Mouse (Mus musculus) embryonic facial prominence, embryonic 10.5 days (tissue): ENCODE results near the gene Prom1. TPM values are rescaled to one million over a fixed set of nuclear protein-coding genes. Genes with fewer than 3 reads are reported as not detected.
A peak's percentile ranks its signal among the peaks of the same experiment; 100 is the strongest.

ENCODE experiments used
- DNase-seq: peaks from one replicate; pipeline ENCODE4 v3.0.0-alpha.2; 2017; ENCODE audit warnings: low spot score
- H3K27ac ChIP-seq: fragments of 300-500 bp; sonication (generic); replicated peaks from 2 replicates; pipeline ENCODE4 v1.5.1; 2016; ENCODE audit warnings: mild to moderate bottlenecking
- H3K27me3 ChIP-seq: fragments of 300-500 bp; sonication (generic); replicated peaks from 2 replicates; pipeline ENCODE4 v1.6.1; 2016; ENCODE audit warnings: low read depth, mild to moderate bottlenecking; ENCODE audit not compliant: poor library complexity, severe bottlenecking
- H3K36me3 ChIP-seq: fragments of 300-500 bp; sonication (generic); replicated peaks from 2 replicates; pipeline ENCODE4 v1.6.1; 2016; ENCODE audit warnings: mild to moderate bottlenecking, moderate library complexity
- H3K4me1 ChIP-seq: fragments of 300-500 bp; sonication (generic); 2 replicates; pipeline ENCODE4 v1.6.1; 2016
- H3K4me3 ChIP-seq: fragments of 300-500 bp; sonication (generic); 2 replicates; pipeline ENCODE4 v1.5.1; 2016; ENCODE audit warnings: mild to moderate bottlenecking, moderate library complexity
- H3K9me3 ChIP-seq: fragments of 300-500 bp; sonication (generic); 2 replicates; pipeline ENCODE4 v1.6.1; 2016; ENCODE audit warnings: mild to moderate bottlenecking
- WGBS: fragments of 180-500 bp; shearing (Covaris S2); methylation state at CpG from one replicate; pipeline ENCODE4 v1.1.7; 2016; 5-methylcytosine and 5-hydroxymethylcytosine counted together
- polyA plus RNA-seq: library from polyadenylated mRNA; unstranded; fragments of >200 nt; fragmentation: Nextera tagmentation; extraction: Ambion mirVana; gene quantifications from 2 replicates; pipeline ENCODE4 v1.2.1, GENCODE M21; 2016

The Prom1 gene
- polyA plus RNA-seq, 1 experiment from 2014 or later, result 102 TPM

DNA sequence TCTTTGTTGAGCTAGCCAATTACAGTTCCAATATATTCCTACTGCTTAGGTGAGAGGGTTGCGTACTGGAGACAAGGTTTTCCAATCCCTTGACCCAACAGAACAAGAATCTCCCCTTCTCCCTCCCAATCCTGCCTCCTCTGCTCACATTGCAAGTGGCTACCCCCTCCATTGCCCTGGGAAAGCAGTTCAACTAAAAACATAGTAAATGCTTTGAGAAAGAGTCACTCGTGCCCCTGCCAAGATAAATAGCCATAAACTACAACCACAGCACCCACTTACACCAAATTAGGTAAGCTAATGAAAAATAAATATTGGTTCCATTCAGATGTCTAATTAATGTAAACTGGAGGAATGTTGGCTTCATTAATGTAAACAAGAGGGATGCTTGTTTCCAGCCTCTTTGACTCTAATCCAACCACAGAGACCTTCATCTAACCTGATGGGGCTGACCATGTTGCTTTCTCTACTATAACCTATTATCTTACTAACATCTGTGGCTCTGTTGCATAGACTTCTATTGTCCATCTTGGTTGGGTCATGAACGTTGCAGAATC lies 141.9 kb downstream of the Prom1 start:
- no peak overlapping the region for H3K27ac ChIP-seq
- no peaks in the 10 kb centered on the region for H3K9me3 ChIP-seq
- H3K27me3 ChIP-seq, result no peaks in the 10 kb centered on the region
- no peaks in the 10 kb centered on the region for H3K4me1 ChIP-seq
- no peak overlapping the region for H3K4me3 ChIP-seq
- WGBS, result 85% methylated on average over 3 of the region's 3 CpGs
- H3K36me3 ChIP-seq, result no peaks in the 10 kb centered on the region
- no peak for DNase-seq

DNA sequence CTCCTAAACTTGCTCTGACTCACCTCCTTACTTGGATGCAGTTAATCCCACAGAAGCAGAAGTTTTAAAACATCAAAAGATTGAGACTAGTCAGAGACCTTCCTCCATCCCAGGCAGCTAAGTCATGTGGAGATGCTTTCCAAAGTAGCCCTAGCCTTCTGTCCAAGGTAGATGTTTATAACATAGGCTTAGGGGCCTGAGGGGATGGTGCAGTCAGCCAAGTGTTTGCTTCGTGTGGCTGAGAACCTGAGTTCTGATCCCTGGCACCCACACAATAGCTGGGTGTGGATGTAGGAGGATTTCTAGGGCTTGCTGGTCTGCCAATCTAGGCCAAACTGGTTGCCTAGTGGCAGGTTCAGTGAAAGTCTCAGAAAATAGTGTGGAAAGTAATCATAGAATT lies 148.6 kb downstream of the Prom1 start:
- Histone ChIP-seq H3K27ac (no peak overlapping the region), H3K9me3 (no peaks in the 10 kb centered on the region), H3K4me3 (no peak overlapping the region), H3K4me1 (peaks cover 13% of the 10 kb centered on the region), H3K36me3 (no peaks in the 10 kb centered on the region), H3K27me3 (no peaks in the 10 kb centered on the region)
- no peak for DNase-seq
- WGBS, result 69% methylated on average over 1 of the region's 1 CpGs

DNA sequence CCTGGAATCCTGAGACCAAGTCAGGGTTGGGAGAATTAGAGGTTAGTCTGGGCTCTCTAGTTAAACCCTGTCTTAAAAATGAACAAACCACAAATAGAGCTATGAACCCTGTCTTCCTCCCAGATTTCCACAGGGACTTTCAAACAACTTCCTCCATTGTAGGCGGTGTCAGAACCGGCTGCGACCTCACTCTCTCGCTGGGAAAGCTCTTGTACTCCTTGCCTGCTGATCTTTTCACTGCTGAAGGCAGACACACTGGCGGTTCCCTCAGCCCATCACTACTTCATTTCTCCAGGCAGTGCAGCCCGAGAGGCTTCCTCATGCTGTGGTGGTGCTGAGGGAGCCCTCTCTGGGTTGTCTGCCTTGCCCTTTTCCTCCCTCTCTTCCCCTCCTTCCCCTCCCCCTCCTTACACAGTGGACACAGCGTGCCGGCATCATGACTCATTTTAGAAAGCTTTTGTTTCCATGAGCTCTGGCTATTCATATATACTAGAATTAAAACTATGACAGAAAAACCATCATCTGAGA lies 153.0 kb downstream of the Prom1 start:
- peak; percentile 44 for DNase-seq
- Histone ChIP-seq H3K4me3 (peak overlapping the region; percentile 57), H3K36me3 (no peaks in the 10 kb centered on the region), H3K27ac (peak overlapping the region; percentile 80), H3K9me3 (no peaks in the 10 kb centered on the region), H3K4me1 (peaks cover 29% of the 10 kb centered on the region), H3K27me3 (no peaks in the 10 kb centered on the region; the same call in 1 of the 2 replicates)
- 3% methylated on average over 8 of the region's 8 CpGs for WGBS

DNA sequence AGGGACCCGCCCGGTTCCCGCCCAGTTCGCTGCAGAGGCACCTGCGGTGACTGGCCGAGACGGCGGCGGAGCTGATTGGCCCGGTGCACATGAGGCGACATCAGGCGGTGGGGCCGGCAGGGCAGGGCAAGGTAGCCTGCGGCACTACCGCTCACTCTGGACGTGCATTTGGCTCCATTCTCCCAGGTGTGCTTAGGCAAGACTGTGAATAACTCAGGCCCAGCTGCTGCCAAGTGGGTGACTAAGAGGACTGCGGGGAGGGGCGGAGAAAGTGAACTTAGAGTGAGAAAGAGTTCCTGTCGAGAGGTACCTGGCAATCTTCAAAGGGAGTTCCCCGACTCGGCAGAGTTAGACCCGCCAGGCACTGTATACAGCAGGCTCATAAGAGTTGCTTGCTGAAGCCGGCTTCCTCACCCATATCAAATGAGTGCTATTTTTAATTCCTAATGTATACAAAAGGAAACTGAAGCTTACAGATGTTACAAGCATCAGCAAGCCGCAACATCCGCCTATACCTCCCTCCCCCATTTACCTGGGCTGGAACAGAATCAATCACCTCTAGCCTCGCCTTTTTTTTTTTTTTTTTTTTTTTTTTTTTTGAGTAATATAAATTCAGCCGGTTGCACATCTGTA lies 153.6 kb downstream of the Prom1 start:
- no peaks in the 10 kb centered on the region for H3K9me3 ChIP-seq
- H3K27ac ChIP-seq, result peak overlapping the region; percentile 59
- H3K4me3 ChIP-seq, result peak overlapping the region; percentile 57
- DNase-seq, result peak; percentile 85
- WGBS, result 2% methylated on average over 27 of the region's 27 CpGs
- H3K27me3 ChIP-seq, result no peaks in the 10 kb centered on the region; the same call in 1 of the 2 replicates
- peaks cover 27% of the 10 kb centered on the region for H3K4me1 ChIP-seq
- no peaks in the 10 kb centered on the region for H3K36me3 ChIP-seq

DNA sequence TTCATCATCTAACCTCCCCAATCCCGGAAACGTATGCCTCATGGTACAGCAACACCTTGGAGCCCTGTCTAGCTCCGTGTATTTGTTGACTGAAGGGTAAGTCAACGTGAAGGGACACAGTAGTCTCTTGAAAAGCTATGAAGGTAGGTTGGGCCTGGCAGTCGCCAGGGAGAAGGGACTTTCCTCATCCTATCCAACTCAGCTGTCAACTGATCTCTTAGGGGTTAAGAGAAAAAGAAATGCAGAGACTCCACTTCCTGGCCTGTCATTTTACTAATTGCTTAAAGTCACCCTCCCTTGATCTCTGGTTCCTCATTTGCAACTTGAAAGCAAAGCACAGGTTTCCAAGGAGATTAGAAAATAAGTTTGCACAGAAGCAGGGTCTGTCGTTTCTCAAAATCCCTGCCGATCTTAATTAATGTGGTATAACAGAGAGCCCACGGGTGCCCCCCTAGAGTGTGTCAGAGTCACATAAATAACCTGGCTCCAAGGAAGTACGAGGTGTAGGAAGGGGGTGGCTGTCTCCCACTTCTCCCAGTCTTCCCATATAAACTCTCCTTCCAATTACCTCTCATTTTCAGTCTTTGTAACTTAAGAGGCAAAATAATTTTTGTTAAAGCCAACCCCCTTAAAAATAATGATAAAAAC lies 154.4 kb downstream of the Prom1 start:
- peak; percentile 12 for DNase-seq
- no peaks in the 10 kb centered on the region for H3K9me3 ChIP-seq
- peaks cover 27% of the 10 kb centered on the region for H3K4me1 ChIP-seq
- no peaks in the 10 kb centered on the region for H3K36me3 ChIP-seq
- peak overlapping the region; percentile 59; the same call in 1 of the 2 replicates for H3K27ac ChIP-seq
- H3K4me3 ChIP-seq, result peak overlapping the region; percentile 57
- H3K27me3 ChIP-seq, result no peaks in the 10 kb centered on the region; the same call in 1 of the 2 replicates
- 31% methylated on average over 9 of the region's 9 CpGs for whole genome bisulfite sequencing

Other genes starting within 250 kb of the Prom1 start
- gene Cd38, start 233.5 kb downstream of the Prom1 start, polyA plus RNA-seq, result 7.0 and 7.7 TPM in 2 replicates
- gene Gm7879, start 188.9 kb downstream of the Prom1 start, polyA plus RNA-seq, result 1.1 TPM in 1 of 2 replicates, not detected in the other
- 0.82 and 1.5 TPM in 2 replicates for gene Fgfbp1, start 120.3 kb downstream of the Prom1 start, polyA plus RNA-seq
- 23.0 and 25.5 TPM in 2 replicates for gene Tapt1, start 124.6 kb upstream of the Prom1 start, polyA plus RNA-seq